In the genomic region with DNA sequence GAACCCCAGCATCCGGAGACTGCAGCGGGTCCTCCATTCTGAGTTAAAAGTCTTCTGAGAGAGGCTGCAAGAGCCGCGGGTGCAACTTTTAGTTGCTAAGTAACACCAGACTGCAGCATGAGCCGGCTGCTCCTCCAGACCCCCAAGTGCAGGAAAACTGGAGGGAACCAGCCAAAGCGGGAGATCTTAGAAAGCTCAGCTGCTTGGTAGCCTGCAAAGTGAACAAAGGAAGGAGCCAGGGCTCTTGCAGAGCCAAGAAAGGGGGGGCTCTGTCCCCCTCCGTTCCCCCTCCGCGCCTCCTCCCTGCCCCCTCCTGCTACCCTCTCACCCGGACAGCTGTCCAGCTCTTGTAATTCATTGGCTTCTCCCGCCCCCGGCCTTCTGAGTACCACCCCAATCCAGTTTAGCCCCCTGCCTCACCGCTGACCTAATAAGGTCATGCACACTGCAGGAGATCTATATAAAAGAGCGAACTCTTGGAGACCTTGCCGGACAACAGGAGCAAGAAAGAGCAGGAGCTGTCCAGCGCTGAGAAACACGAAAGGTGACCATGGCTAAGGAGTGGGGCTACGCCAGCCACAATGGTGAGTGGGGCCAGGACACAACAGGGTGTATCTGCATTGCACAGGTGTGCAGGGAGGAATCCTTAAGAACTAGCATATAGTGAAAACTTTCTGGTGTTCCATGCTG, we compare ENCODE assay signal across 8 mouse cellular contexts. TPM values are rescaled to one million over a fixed set of nuclear protein-coding genes. Genes with fewer than 3 reads are reported as not detected.
A peak's percentile ranks its signal among the peaks of the same experiment; 100 is the strongest.
DNase-seq lines count a peak whose midpoint lies in the region; ATAC-seq lines count a peak whose summit lies in the region.

TSS of gene Car3 (plus strand) at position 491 of the 690 bp plus-strand sequence.

- H3K4me1 ChIP-seq in midbrain, embryonic 15.5 days: peaks cover 12% of the 10 kb centered on the region

- peak within 1 kb of the TSS; percentile 44 for H3K4me3 ChIP-seq in midbrain, embryonic 15.5 days

- 3% methylated on average over 18 of the region's 18 CpGs for WGBS in midbrain, embryonic 15.5 days

- intact Hi-C loops in gastrocnemius, postnatal 36 days (cut with DNase I): loop anchor here (5.0 kb wide), 1 partner anchor 71 kb away; no protein-coding TSS in a partner anchor

- peak within 1 kb of the TSS; percentile 94 for H3K4me2 ChIP-seq in midbrain, embryonic 15.5 days

- peak within 1 kb of the TSS; percentile 21; the same call in 1 of the 2 replicates for H3K27ac ChIP-seq in midbrain, embryonic 15.5 days

- H3K27me3 ChIP-seq in midbrain, embryonic 15.5 days (replicated peaks): no peaks in the 10 kb centered on the region

- H3K9ac ChIP-seq in midbrain, embryonic 15.5 days: peak within 1 kb of the TSS; percentile 50

- peak; percentile 95 for ATAC-seq in midbrain, embryonic 15.5 days (replicated peaks)
- ATAC-seq in erythroid progenitor cell, adult 5-6 weeks (replicated peaks; ENCODE audit: low FRiP score, poor library complexity, severe bottlenecking): no peak

- no peaks in the 10 kb centered on the region for H3K9me3 ChIP-seq in midbrain, embryonic 15.5 days

- peak; percentile 27 for DNase-seq in ovary, postnatal 36 days (ENCODE audit: low spot score)
- no peak for DNase-seq in ovary, postnatal 14 days (ENCODE audit: low spot score)
- peak; percentile 79 for DNase-seq in embryo, embryonic 10 days (ENCODE audit: low spot score)
- no peak for DNase-seq in gastrocnemius, postnatal 36 days
- peak; percentile 35 for DNase-seq in kidney, postnatal 10 days
- no peak for DNase-seq in cerebellum, postnatal 36 days

- no peaks in the 10 kb centered on the region for H3K36me3 ChIP-seq in midbrain, embryonic 15.5 days (replicated peaks)

RNA-seq across cellular contexts. Expression of gene Car3, which starts in this region (rescaled TPM):
- total RNA-seq in gastrocnemius, postnatal 36 days (2021): 1,000 to 10,000 TPM in 1 of 2 experiments, 100 to 1,000 TPM in 1; 478 to 2,131 TPM
- polyA plus RNA-seq in midbrain, embryonic 15.5 days (2015; fragmentation: Nextera tagmentation; extraction: Ambion mirVana): 1.1 and 1.2 TPM in 2 replicates
- 0.72 and 3.8 TPM in 2 replicates for total RNA-seq in erythroid progenitor cell, adult 5-6 weeks (2015; ENCODE audit: low replicate concordance)
- total RNA-seq in erythroid progenitor cell, adult 5-6 weeks (2017; ENCODE audit: low replicate concordance): not detected in 2 replicates

Comparison
In these comparisons a context has a peak if more than half of its experiments do, and no peak if none do; other contexts are left out.
1. RNA of gene Car3 (total RNA-seq): 478 to 2,131 TPM in gastrocnemius, postnatal 36 days; 0.72 to 3.8 TPM in erythroid progenitor cell, adult 5-6 weeks; every median in the first group is over 100 times any median in the second.
2. DNase-seq: peak in ovary, postnatal 36 days (single experiment), embryo, embryonic 10 days (single experiment) and kidney, postnatal 10 days (single experiment); none in ovary, postnatal 14 days (single experiment), gastrocnemius, postnatal 36 days (0 of 2) and cerebellum, postnatal 36 days (0 of 2).